Mouse (Mus musculus) layer of hippocampus, adult 8-10 months (tissue): Measurements from ENCODE around the gene Irf8. TPM values are rescaled to one million over a fixed set of nuclear protein-coding genes. Genes with fewer than 3 reads are reported as not detected.
"Not testable (repeated sequence)": the region's sequence is repeated elsewhere in the genome, so short reads cannot be mapped to it uniquely, and the experiment has no call there.

ENCODE experiments used
- DNase-seq, 2 experiments: peaks; one replicate each; pipeline ENCODE4 v3.0.0; 2022; ENCODE audit warnings: low spot score in 2 of 2
- total RNA-seq, 4 experiments: library from RNA; stranded (reverse); gene quantifications; 2 replicates each; pipeline ENCODE4 v1.2.4; 2022

Irf8 gene
- total RNA-seq, 4 experiments from 2014 or later = 4.8 to 33.7 (median 19.7) TPM

DNA sequence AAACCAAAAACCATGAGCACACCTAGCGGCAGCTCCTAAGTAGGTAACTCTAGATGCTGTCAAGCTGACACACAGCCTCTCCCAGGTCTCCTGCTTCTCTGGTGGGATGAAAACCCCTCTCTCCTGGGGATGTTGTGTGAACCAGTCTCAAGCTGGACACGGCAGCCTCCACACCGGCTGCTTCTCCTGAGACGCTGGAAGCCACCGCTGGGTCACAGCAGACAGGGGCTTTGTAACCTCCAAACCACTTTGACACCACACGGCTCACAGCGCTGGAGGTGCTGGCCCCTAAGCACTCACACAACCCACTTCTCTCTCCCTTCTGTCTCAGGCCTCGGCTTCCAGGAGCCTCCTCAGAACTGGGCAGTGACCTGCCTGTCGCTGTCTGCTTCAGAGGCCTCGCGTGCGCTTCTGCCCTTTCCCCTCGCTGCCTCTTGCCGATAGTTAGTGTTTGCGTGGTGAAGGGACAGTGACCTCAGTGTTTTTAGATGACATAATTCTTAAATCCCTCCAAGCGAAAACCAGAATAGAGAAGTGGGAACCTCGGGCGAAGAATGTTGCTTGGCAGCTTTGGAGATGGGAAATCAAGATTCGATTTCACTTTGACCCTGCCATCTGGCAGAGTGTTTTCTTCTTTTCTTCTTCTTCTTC, 16.4 kb upstream of the Irf8 start:
- DNase-seq = no peak

GRCm38 (mm10) chr8:120723025-120723424, 13.1 kb upstream of the Irf8 start:
- no peak for DNase-seq

GRCm38 (mm10) chr8:120724096-120724495, 12.1 kb upstream of the Irf8 start:
- DNase-seq = not testable (repeated sequence)

DNA sequence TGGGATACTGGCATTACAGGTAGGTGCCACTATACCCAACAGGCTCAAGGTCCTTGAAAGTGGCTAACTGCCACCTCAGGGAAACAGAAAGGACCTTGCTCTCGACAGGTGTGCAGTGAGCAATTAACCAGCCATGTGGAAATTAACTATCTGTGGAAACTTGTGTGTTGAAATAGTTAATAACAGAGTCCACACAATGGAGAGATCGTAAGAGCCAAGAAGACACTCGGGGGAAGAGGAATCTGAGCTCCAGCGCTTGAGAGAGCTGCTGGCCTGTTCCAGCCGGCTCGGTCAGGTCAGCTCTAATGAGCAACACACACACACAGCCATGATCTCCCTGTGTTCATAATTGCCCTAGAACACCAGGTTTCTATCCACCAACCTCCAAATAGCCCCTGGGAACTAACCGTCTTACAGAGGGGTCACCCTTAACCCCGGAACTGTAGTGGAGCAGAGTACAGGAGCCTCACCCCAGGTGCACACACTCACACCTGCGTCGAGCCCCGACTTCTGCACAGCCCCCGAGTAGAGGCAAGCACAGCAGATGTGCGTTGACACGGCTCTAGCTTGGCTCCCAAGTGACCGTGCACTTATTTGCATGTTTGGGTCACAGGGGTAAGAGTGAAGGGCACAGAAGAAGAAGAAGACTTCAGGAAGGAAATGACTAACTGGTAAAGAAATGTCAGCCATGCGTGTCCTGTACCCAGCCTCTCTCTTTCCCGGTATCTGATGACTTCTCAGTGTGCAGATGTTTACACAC, 11.2 kb upstream of the Irf8 start:
- no peak for DNase-seq

- no peak for DNase-seq
Measured at GRCm38 (mm10) chr8:120725576-120725950, 10.6 kb upstream of the Irf8 start.

DNA sequence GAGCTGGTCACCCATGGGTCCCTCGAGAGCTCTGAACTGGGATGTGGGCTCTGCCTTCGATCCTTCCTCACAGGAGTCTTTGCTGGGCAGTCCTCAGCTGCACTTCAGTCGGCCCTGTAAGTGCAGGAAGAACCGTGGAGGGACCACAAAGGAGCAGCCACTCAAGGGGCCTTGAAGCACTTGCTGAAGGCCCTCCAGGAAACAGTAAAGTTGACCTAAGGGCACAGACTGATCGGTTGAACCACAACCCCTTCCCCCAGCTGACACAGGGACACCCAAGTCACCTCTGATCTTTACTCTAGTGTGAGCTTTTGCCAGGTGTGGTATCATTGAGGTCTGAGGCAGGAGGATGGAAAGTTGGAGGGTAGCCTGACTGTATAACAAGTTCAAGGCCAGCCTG, 10.1 kb upstream of the Irf8 start:
- DNase-seq = no peak

DNA sequence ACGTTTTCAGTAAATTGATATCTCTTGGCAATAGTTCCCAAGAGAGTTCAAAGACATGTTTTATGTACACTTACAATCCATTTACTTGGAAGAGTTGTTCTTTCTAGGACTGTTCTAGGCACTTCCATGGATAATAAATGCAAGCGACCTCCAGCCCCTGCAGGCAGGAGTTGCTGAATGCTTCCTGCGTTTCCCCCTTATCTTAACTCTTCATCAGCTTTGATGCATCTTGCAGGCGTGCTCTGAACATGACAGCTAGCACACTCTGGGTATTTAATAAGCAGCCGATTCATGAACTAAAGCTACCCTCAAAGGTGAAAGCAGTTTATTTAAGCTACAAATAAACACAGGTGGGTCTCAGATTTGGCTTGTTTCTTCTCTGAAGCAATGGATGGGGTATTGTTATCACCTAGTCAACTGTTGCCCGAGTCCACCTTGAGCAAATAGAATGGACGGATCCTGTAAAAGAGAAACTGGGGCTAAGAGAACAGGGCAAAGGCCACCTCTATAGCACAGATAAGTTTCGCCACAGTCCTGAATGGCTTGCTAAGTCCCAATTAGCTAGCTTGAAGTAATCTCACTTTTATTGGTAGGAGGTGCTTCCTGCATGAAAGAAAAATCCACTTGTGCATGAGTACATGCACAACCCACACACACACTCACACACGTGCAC, 7.5 kb upstream of the Irf8 start:
- DNase-seq = no peak

DNA sequence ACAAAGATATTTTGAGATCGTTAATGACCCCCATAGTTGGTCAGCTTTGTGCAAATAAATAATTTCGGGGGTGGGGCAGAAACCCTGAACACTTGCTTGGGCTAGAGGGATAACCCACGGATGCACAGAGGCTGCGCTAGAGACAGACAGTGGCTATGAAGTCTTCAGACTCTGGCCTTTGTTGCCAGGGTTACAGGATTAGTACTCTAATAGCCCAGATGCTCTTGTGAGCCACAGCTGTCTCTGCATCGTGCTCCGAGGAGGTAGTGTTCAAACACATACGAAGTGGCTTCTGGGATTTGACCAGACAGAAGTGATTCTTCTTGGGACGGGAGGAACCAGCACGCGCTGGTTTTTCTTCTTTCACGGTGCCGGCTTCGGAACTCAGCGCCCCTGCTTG, 4.6 kb upstream of the Irf8 start:
- no peak for DNase-seq

GRCm38 (mm10) chr8:120732068-120732467, 4.1 kb upstream of the Irf8 start:
- DNase-seq = no peak

DNA sequence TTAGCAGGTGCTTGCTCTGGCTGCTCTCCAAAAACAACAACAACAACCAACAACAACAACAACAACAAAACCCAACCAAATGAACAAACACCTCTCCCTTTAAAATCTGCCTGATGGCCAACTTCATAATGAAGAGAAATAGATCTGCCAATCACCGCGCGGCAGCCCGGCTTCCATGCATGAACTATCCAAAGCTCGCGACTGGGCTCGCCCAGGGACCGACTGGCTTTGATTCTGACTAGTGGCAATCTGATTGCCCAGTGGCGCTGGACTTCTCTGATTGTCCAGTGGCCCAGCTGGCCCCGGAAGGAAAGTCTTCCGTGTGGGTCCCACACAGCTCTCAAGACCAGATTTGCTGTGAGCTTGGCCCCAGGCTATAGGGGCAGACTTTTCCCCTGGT, 328 bp downstream of the Irf8 start:
- DNase-seq = no peak

- DNase-seq = no peak
Measured at GRCm38 (mm10) chr8:120737166-120737565, 1.0 kb downstream of the Irf8 start.

GRCm38 (mm10) chr8:120738771-120739170, 2.6 kb downstream of the Irf8 start:
- no peak for DNase-seq

DNA sequence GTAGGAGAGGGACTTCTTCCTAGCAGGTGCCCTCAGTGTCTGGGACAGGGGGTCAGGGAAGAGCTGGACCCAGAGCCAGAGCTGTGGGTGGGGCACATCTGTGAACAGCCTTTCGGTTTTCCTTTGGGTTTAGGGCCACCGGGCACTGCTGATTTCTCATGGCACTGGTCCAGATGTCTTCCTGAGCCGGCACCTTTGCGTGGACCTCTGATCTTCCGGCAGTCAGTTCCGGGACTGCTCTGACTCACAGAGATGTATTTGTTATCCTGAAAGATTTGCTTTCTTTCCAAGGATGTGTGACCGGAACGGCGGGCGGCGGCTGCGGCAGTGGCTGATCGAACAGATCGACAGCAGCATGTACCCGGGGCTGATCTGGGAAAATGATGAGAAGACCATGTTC, 3.4 kb downstream of the Irf8 start:
- no peak for DNase-seq

GRCm38 (mm10) chr8:120740579-120740978, 4.4 kb downstream of the Irf8 start:
- DNase-seq = no peak

- no peak for DNase-seq
Measured at GRCm38 (mm10) chr8:120741001-120741400, 4.8 kb downstream of the Irf8 start.

DNA sequence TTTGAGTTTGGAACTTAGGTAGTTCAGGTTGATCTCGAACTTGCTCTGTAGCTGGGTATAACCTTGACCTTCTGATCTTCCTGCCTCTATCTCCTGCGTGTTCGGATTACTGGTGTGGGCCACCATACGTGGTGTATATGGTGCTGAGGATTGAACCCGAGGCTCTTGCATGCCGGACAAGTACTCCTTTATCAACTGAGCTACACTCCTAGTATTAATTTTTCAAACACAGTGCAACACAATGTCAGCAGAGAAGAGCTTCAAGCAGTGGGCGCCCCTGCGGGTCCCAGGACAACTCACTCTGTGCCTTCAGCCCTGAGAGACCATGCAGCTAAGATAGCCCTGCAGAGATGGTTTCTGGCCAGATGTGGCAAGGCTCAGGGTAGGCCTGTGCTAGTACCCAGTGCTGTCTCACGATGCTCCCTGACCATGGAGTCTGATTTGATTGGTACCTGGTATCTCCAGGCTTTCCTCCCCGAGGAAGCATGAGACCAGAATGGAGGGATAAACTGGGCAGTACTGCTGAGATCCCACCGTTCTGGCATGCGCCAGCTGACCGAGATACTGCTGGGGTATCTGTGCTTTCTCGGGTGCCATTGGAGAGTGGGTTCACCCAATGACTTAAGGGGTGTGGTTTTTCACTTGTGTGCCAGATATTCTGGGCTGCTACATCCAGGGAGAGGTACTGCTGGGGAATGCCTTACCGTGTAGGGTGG, 5.8 kb downstream of the Irf8 start:
- DNase-seq = no peak

DNA sequence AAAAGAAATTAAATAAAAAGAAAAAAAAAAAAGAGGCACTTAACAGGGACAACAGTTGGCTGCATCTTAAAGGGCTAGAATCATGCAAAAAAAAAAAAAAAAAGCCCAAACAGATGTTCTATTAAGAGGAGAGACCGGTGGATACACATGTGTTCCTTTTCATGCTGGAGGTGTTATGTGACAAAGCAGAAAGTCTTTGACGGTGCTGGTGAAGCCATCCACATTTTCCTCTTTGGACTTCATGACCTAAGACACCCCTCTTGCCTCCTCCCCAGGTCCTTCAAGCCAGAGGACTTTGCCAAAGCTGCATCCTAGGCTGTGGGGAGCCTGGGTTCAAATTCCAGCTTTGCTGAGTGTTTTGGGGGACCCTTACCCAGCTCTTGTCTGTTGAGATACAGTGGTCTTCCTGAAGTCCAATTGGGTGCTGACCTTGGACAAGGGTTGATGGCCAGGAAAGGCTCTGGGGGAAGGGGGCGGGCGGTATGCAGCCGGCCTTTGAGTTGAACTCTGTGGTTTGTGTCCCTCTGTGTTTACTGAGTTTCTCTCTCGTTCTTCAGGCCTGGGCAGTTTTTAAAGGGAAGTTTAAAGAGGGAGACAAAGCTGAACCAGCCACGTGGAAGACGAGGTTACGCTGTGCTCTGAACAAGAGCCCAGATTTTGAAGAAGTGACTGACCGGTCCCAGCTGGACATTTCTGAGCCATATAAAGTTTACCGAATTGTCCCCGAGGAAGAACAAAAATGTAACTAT, 7.2 kb downstream of the Irf8 start:
- no peak for DNase-seq

GRCm38 (mm10) chr8:120743898-120744290, 7.7 kb downstream of the Irf8 start:
- no peak for DNase-seq

- DNase-seq = no peak
Measured at GRCm38 (mm10) chr8:120744448-120744847, 8.3 kb downstream of the Irf8 start.

- no peak for DNase-seq
Measured at GRCm38 (mm10) chr8:120745226-120745625, 9.1 kb downstream of the Irf8 start.

DNA sequence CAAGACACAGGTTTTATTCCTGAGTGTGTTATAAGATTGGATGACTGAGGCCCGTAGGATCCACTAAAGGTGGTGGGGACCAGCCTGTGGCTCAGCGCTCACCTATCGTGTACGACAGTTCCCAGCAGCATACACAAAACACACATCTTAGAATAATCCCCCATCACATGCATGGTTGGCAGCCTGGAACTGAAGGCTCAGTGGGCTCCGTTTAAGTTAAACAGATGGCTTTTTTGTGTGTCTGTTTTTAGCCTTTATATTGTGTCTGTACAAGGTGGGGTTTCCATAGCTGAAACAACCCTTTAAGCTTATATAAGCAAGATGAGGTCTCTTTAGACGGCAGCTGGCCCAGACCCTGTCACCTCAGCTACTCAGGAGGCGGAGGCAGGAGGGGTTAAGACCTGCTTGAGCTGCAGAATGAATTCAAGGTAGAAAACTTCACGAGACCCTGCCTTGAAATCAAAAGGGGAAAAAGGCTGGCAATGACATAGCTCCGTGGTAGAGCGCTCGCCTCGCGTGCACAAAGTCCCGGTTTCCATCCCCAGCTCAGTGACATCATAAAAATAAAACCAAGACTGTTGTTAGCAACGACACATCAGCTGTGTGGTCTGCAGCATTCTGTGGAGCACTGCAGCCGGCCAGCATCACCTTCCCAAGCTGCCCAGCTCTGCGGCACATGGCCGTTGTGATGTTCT, 10.0 kb downstream of the Irf8 start:
- DNase-seq = no peak
